ENCODE assay signal across 9 mouse cellular contexts in genomic region chr19:55127072-55127718, GRCm38 (mm10). TPM values are rescaled to one million over a fixed set of nuclear protein-coding genes. Genes with fewer than 3 reads are reported as not detected.
DNase-seq lines count a peak whose midpoint lies in the region; ATAC-seq and TF ChIP-seq lines count a peak whose summit lies in the region.
"Had no signal": no experiment of that assay in that cellular context is flagged by ENCODE, and none has a peak within 500 bp of the region (broad histone marks: within the 10 kb centered on the region; RNA-seq: fewer than 3 reads in every experiment).

Gpam (minus strand) TSS chr19:55127238.

- peak within 1 kb of the TSS; percentile 19 for H3K4me2 ChIP-seq in kidney, embryonic 14.5 days (replicated peaks; ENCODE audit: low read depth, low read length)
- H3K4me2 ChIP-seq in liver, embryonic 14.5 days (ENCODE audit: low read depth), result peak within 1 kb of the TSS; percentile 27
- H3K4me2 ChIP-seq in stomach, embryonic 16.5 days (ENCODE audit: low read depth, low read length), result no peak within 1 kb of the TSS

- H3K4me1 ChIP-seq in kidney, embryonic 14.5 days (ENCODE audit: control insufficient read depth, insufficient read depth, low read length), result peaks cover 10% of the 10 kb centered on the region
- H3K4me1 ChIP-seq in liver, embryonic 14.5 days (replicated peaks; ENCODE audit: control insufficient read depth in 2 of 2, insufficient read depth in 2 of 2, low read length in 1 of 2), result peaks cover 0 to 11% of the 10 kb centered on the region in 2 experiments; a peak in 2 of 4 replicates
- no peaks in the 10 kb centered on the region for H3K4me1 ChIP-seq in stomach, embryonic 16.5 days (ENCODE audit: control insufficient read depth, insufficient read depth, low read length)

- no peak within 1 kb of the TSS for H3K9ac ChIP-seq in kidney, embryonic 14.5 days (ENCODE audit: low read depth, low read length)
- H3K9ac ChIP-seq in liver, embryonic 14.5 days (replicated peaks), result peak within 1 kb of the TSS; percentile 13; the same call in 1 of the 2 replicates
- no peak within 1 kb of the TSS for H3K9ac ChIP-seq in stomach, embryonic 16.5 days (ENCODE audit: low read length)

- DNase-seq in urinary bladder, adult 2 months (ENCODE audit: low spot score), result no peak
- DNase-seq in urinary bladder, postnatal 10 days (ENCODE audit: low spot score), result no peak
- DNase-seq in gastrocnemius, postnatal 36 days, result no peak
- peak in 2 of 3 experiments; percentile 20 to 22 for DNase-seq in liver, embryonic 14.5 days (ENCODE audit: low read depth in 3 of 3, low spot score in 3 of 3)
- no peak for DNase-seq in urinary bladder, postnatal 25 days (ENCODE audit: low spot score)
- DNase-seq in urinary bladder, postnatal 14 days (ENCODE audit: low spot score), result no peak

- peak within 1 kb of the TSS; percentile 9; the same call in 1 of the 2 replicates for H3K4me3 ChIP-seq in kidney, embryonic 14.5 days (ENCODE audit: low read length)
- H3K4me3 ChIP-seq in liver, embryonic 14.5 days (ENCODE audit: insufficient read depth in 1 of 2, low read depth in 2 of 2, low read length in 2 of 2), result peak within 1 kb of the TSS; percentile 46 to 50
- no peak within 1 kb of the TSS for H3K4me3 ChIP-seq in stomach, embryonic 16.5 days (replicated peaks; ENCODE audit: low read length)
- H3K4me3 ChIP-seq: megakaryocyte, embryonic 14.5 days had no signal

- intact Hi-C loops in gastrocnemius, postnatal 36 days (cut with DNase I), result no loop called here

- TF ChIP-seq EP300 in liver, embryonic 14.5 days (IDR thresholded peaks at IDR 0.05; ENCODE audit: low read depth), result no peak

- no peak for TF ChIP-seq CTCF in liver, embryonic 14.5 days (IDR thresholded peaks at IDR 0.05; ENCODE audit: low read depth)

- no peaks in the 10 kb centered on the region for H3K9me3 ChIP-seq in kidney, embryonic 14.5 days (ENCODE audit: control insufficient read depth, low read length)
- H3K9me3 ChIP-seq in liver, embryonic 14.5 days (ENCODE audit: control insufficient read depth, low read length), result no peaks in the 10 kb centered on the region
- H3K9me3 ChIP-seq in stomach, embryonic 16.5 days (replicated peaks; ENCODE audit: control insufficient read depth, low read length), result no peaks in the 10 kb centered on the region
- H3K9me3 ChIP-seq: megakaryocyte, embryonic 14.5 days had no signal

- peak; percentile 53; the same call in 1 of the 2 replicates for ATAC-seq in kidney, embryonic 14.5 days (ENCODE audit: low FRiP score, low TSS enrichment)
- ATAC-seq in liver, embryonic 14.5 days (ENCODE audit: insufficient read depth), result peak; percentile 68
- no peak for ATAC-seq in stomach, embryonic 16.5 days (ENCODE audit: insufficient read depth, low FRiP score)

- H3K27me3 ChIP-seq in kidney, embryonic 14.5 days (ENCODE audit: control insufficient read depth, insufficient read depth, low read length), result no peaks in the 10 kb centered on the region
- H3K27me3 ChIP-seq in liver, embryonic 14.5 days (ENCODE audit: control insufficient read depth, insufficient read depth, low read length), result no peaks in the 10 kb centered on the region
- no peaks in the 10 kb centered on the region for H3K27me3 ChIP-seq in stomach, embryonic 16.5 days (ENCODE audit: control insufficient read depth, insufficient read depth, low read length)

- no peaks in the 10 kb centered on the region for H3K36me3 ChIP-seq in kidney, embryonic 14.5 days (ENCODE audit: control insufficient read depth, insufficient read depth, low read length)
- H3K36me3 ChIP-seq in liver, embryonic 14.5 days (replicated peaks; ENCODE audit: control insufficient read depth, insufficient read depth, low read depth), result no peaks in the 10 kb centered on the region
- H3K36me3 ChIP-seq in stomach, embryonic 16.5 days (ENCODE audit: control insufficient read depth, insufficient read depth, low read length), result no peaks in the 10 kb centered on the region

- H3K27ac ChIP-seq in kidney, embryonic 14.5 days (ENCODE audit: low read depth, low read length), result no peak within 1 kb of the TSS
- H3K27ac ChIP-seq in liver, embryonic 14.5 days, result no peak within 1 kb of the TSS
- H3K27ac ChIP-seq in stomach, embryonic 16.5 days (ENCODE audit: low read length), result no peak within 1 kb of the TSS

- 47% methylated on average over 11 of the region's 11 CpGs for WGBS in kidney, embryonic 14.5 days
- WGBS in liver, embryonic 14.5 days (ENCODE audit: insufficient replicate concordance), result 46% methylated on average over 11 of the region's 11 CpGs
- WGBS in stomach, embryonic 16.5 days, result 68% methylated on average over 11 of the region's 11 CpGs

RNA-seq across cellular contexts. Expression of gene Gpam, which starts in this region (rescaled TPM):
- 65.6 and 67.5 TPM in 2 replicates for polyA plus RNA-seq in urinary bladder, adult 2 months (2012; rRNA removed)
- 100 to 1,000 TPM in 1 of 2 experiments, 10 to 100 TPM in 1; 89.3 to 133 TPM for total RNA-seq in gastrocnemius, postnatal 36 days (2021)
- polyA plus RNA-seq in kidney, embryonic 14.5 days (2014; fragmentation: Nextera tagmentation; extraction: Ambion mirVana), result 11.8 and 22.2 TPM in 2 replicates
- polyA plus RNA-seq in liver, embryonic 14.5 days (2012; rRNA removed), result 13.6 and 15.0 TPM in 2 replicates
- polyA plus RNA-seq in liver, embryonic 14.5 days (2014; fragmentation: Nextera tagmentation; extraction: Ambion mirVana), result 21.6 and 24.0 TPM in 2 replicates
- polyA plus RNA-seq in stomach, embryonic 16.5 days (2015; fragmentation: Nextera tagmentation; extraction: Ambion mirVana), result 21.2 and 23.3 TPM in 2 replicates

Comparison
In these comparisons a context has a peak if more than half of its experiments do, and no peak if none do; other contexts are left out.
1. DNase-seq: peak in liver, embryonic 14.5 days (2 of 3); none in urinary bladder, adult 2 months (single experiment), urinary bladder, postnatal 10 days (single experiment), gastrocnemius, postnatal 36 days (0 of 2), urinary bladder, postnatal 25 days (single experiment) and urinary bladder, postnatal 14 days (single experiment).